In the genomic region with DNA sequence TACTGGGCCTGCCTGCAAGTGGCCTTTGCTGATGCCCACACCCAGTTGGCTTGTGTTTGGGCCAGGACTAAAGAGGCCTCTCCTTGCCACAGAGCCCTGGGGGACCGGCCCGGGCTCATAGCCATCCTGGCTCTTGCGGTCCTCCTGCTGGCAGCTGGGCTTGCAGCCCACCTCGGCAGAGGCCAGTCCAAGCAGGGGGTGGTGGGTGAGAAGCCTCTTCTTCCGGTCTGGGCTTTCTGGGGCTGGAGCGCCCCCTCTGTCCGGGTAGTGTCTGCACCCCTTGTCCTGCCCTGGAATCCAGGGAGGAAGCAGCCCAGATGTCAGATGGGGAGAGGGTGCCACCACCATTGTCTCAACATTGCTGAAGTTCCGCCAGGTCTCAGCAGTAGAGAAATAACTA, we compare ENCODE assay signal across 11 mouse cellular contexts. TPM values are rescaled to one million over a fixed set of nuclear protein-coding genes. Genes with fewer than 3 reads are reported as not detected.
DNase-seq lines count a peak whose midpoint lies in the region; ATAC-seq and TF ChIP-seq lines count a peak whose summit lies in the region.
"Had no signal": no experiment of that assay in that cellular context is flagged by ENCODE, and none has a peak within 500 bp of the region (broad histone marks: within the 10 kb centered on the region; RNA-seq: fewer than 3 reads in every experiment).

No protein-coding gene starts in this region.

- 63% methylated on average over 8 of the region's 8 CpGs for WGBS in heart, embryonic 12.5 days
- 82% methylated on average over 8 of the region's 8 CpGs for WGBS in midbrain, embryonic 11.5 days
- WGBS in midbrain, embryonic 10.5 days: 86% methylated on average over 8 of the region's 8 CpGs
- WGBS in liver, embryonic 11.5 days: 68% methylated on average over 8 of the region's 8 CpGs

- H3K9ac ChIP-seq in heart, embryonic 12.5 days: no peak overlapping the region
- H3K9ac ChIP-seq in midbrain, embryonic 11.5 days (ENCODE audit: low read length): no peak overlapping the region
- no peak overlapping the region for H3K9ac ChIP-seq in liver, embryonic 11.5 days (ENCODE audit: low read depth, low read length)
- H3K9ac ChIP-seq: liver, embryonic 15.5 days had no signal

- TF ChIP-seq POLR2A in brain, embryonic 14.5 days (IDR thresholded peaks at IDR 0.05; ENCODE audit: borderline replicate concordance, extremely low read depth, insufficient read depth, insufficient read length, poor library complexity, severe bottlenecking): no peak

- H3K4me2 ChIP-seq in heart, embryonic 12.5 days: no peak overlapping the region
- no peak overlapping the region for H3K4me2 ChIP-seq in midbrain, embryonic 11.5 days
- no peak overlapping the region for H3K4me2 ChIP-seq in liver, embryonic 11.5 days
- H3K4me2 ChIP-seq: liver, embryonic 15.5 days had no signal

- no peaks in the 10 kb centered on the region for H3K9me3 ChIP-seq in heart, embryonic 12.5 days (replicated peaks)
- no peaks in the 10 kb centered on the region for H3K9me3 ChIP-seq in midbrain, embryonic 11.5 days (ENCODE audit: control insufficient read depth, low read length)
- H3K9me3 ChIP-seq in midbrain, embryonic 10.5 days (replicated peaks): no peaks in the 10 kb centered on the region
- H3K9me3 ChIP-seq in liver, embryonic 11.5 days (ENCODE audit: control insufficient read depth, low read length): no peaks in the 10 kb centered on the region
- H3K9me3 ChIP-seq: liver, embryonic 15.5 days had no signal

- H3K27ac ChIP-seq in heart, embryonic 12.5 days (ENCODE audit: poor library complexity, severe bottlenecking): no peak overlapping the region
- no peak overlapping the region for H3K27ac ChIP-seq in midbrain, embryonic 11.5 days (ENCODE audit: low read depth, low read length)
- no peak overlapping the region; the same call in 1 of the 2 replicates for H3K27ac ChIP-seq in midbrain, embryonic 10.5 days (replicated peaks)
- H3K27ac ChIP-seq in liver, embryonic 11.5 days (ENCODE audit: low read depth, low read length): no peak overlapping the region
- H3K27ac ChIP-seq: liver, embryonic 15.5 days had no signal

- no peaks in the 10 kb centered on the region; the same call in 1 of the 2 replicates for H3K36me3 ChIP-seq in heart, embryonic 12.5 days
- no peaks in the 10 kb centered on the region; the same call in 1 of the 2 replicates for H3K36me3 ChIP-seq in midbrain, embryonic 11.5 days (ENCODE audit: control insufficient read depth, insufficient read depth, low read length)
- H3K36me3 ChIP-seq in midbrain, embryonic 10.5 days: peaks cover 24% of the 10 kb centered on the region
- no peaks in the 10 kb centered on the region for H3K36me3 ChIP-seq in liver, embryonic 11.5 days (ENCODE audit: control insufficient read depth, insufficient read depth, low read length)
- H3K36me3 ChIP-seq: liver, embryonic 15.5 days had no signal

- ATAC-seq in heart, embryonic 12.5 days (ENCODE audit: insufficient number of reproducible peaks, low FRiP score): peak; percentile 40; the same call in 1 of the 2 replicates
- ATAC-seq in midbrain, embryonic 11.5 days (ENCODE audit: low FRiP score): no peak
- no peak for ATAC-seq in liver, embryonic 11.5 days (replicated peaks; ENCODE audit: low FRiP score)

- intact Hi-C loops in heart, postnatal 25 days (cut with DNase I): no loop called here

- no peak overlapping the region for H3K4me3 ChIP-seq in heart, embryonic 12.5 days
- H3K4me3 ChIP-seq in midbrain, embryonic 11.5 days (ENCODE audit: low read depth, low read length): no peak overlapping the region
- no peak overlapping the region for H3K4me3 ChIP-seq in midbrain, embryonic 10.5 days
- H3K4me3 ChIP-seq in liver, embryonic 11.5 days (ENCODE audit: low read depth, low read length): no peak overlapping the region
- H3K4me3 ChIP-seq: liver, embryonic 15.5 days had no signal

- H3K27me3 ChIP-seq in heart, embryonic 12.5 days (replicated peaks): no peaks in the 10 kb centered on the region
- H3K27me3 ChIP-seq in midbrain, embryonic 11.5 days (ENCODE audit: control insufficient read depth, insufficient read depth, low read length): no peaks in the 10 kb centered on the region
- no peaks in the 10 kb centered on the region; the same call in 1 of the 2 replicates for H3K27me3 ChIP-seq in midbrain, embryonic 10.5 days (ENCODE audit: low read depth, poor library complexity, severe bottlenecking)
- H3K27me3 ChIP-seq in liver, embryonic 11.5 days (replicated peaks; ENCODE audit: control insufficient read depth, insufficient read depth, low read length): no peaks in the 10 kb centered on the region
- H3K27me3 ChIP-seq: liver, embryonic 15.5 days had no signal

- TF ChIP-seq CTCF in brain, embryonic 14.5 days (IDR thresholded peaks at IDR 0.05; ENCODE audit: borderline replicate concordance, extremely low read depth, insufficient read depth, insufficient read length): no peak

- no peak for DNase-seq in heart, postnatal 25 days (ENCODE audit: low spot score)
- DNase-seq in midbrain, embryonic 11.5 days (ENCODE audit: low spot score, missing footprints): peak; percentile 75
- no peak for DNase-seq in midbrain, embryonic 10.5 days (ENCODE audit: low spot score)
- peak; percentile 13 for DNase-seq in brain, embryonic 14.5 days (ENCODE audit: low read depth)
- DNase-seq in cerebellum, postnatal 4 days (ENCODE audit: low spot score in 2 of 2): peak; percentile 51 to 89
- no peak for DNase-seq in liver, embryonic 11.5 days (ENCODE audit: low spot score)
- no peak for DNase-seq in spleen, postnatal 36 days (ENCODE audit: low spot score in 2 of 2)
- DNase-seq: gastrocnemius, postnatal 10 days; kidney, adult 11 months had no signal

- peaks cover 6% of the 10 kb centered on the region; the same call in 1 of the 2 replicates for H3K4me1 ChIP-seq in heart, embryonic 12.5 days (replicated peaks)
- peaks cover 3% of the 10 kb centered on the region for H3K4me1 ChIP-seq in midbrain, embryonic 11.5 days (ENCODE audit: control insufficient read depth, insufficient read depth, low read length)
- peaks cover 18% of the 10 kb centered on the region for H3K4me1 ChIP-seq in midbrain, embryonic 10.5 days
- H3K4me1 ChIP-seq in liver, embryonic 11.5 days (replicated peaks; ENCODE audit: control insufficient read depth, insufficient read depth, low read length): no peaks in the 10 kb centered on the region
- H3K4me1 ChIP-seq: liver, embryonic 15.5 days had no signal

RNA-seq across cellular contexts. Expression of a gene that starts 58.9 kb away (rescaled TPM):
- polyA plus RNA-seq in heart, embryonic 12.5 days (2016; fragmentation: Nextera tagmentation; extraction: Ambion mirVana): 9.8 TPM in 2 replicates
- 1 to 10 TPM; 3.2 to 3.3 TPM for total RNA-seq in heart, postnatal 25 days (2021)
- 8.0 and 9.4 TPM in 2 replicates for polyA plus RNA-seq in midbrain, embryonic 11.5 days (2014; fragmentation: Nextera tagmentation; extraction: Ambion mirVana)
- polyA plus RNA-seq in midbrain, embryonic 10.5 days (2016; fragmentation: Nextera tagmentation; extraction: Ambion mirVana): 7.6 and 10.2 TPM in 2 replicates
- 43.4 and 54.4 TPM in 2 replicates for polyA plus RNA-seq in brain, embryonic 14.5 days (2012; rRNA removed)
- polyA plus RNA-seq in liver, embryonic 11.5 days (2014; fragmentation: Nextera tagmentation; extraction: Ambion mirVana): 1.3 and 1.4 TPM in 2 replicates

Comparison
In these comparisons a context has a peak if more than half of its experiments do, and no peak if none do; other contexts are left out.
1. DNase-seq: peak in midbrain, embryonic 11.5 days (single experiment), brain, embryonic 14.5 days (single experiment) and cerebellum, postnatal 4 days (2 of 2); none in heart, postnatal 25 days (single experiment), midbrain, embryonic 10.5 days (single experiment), liver, embryonic 11.5 days (single experiment) and spleen, postnatal 36 days (0 of 2).